Mouse (Mus musculus): ENCODE results near the gene Cideb. TPM values are rescaled to one million over a fixed set of nuclear protein-coding genes. Genes with fewer than 3 reads are reported as not detected.

Gene Cideb
- total and polyA plus RNA-seq, 2 experiments from 2014 or later, result 0.34 to 3.6 TPM

- no peak overlapping the region for H3K4me3 ChIP-seq (ENCODE audit: low read depth, low read length)
- no peak overlapping the region for H3K4me2 ChIP-seq (ENCODE audit: low read depth, low read length)
- H3K27ac ChIP-seq (ENCODE audit: low read depth), result no peak overlapping the region
- peaks cover 19% of the 10 kb centered on the region; the same call in 1 of the 2 replicates for H3K36me3 ChIP-seq (replicated peaks; ENCODE audit: control insufficient read depth, insufficient read depth, low read length)
- no peak for DNase-seq (ENCODE audit: low spot score)
- ATAC-seq (ENCODE audit: insufficient read depth, low read depth), result no peak
- 54% methylated on average over 7 of the region's 7 CpGs for WGBS
- H3K9ac ChIP-seq (replicated peaks; ENCODE audit: low read depth, low read length), result no peak overlapping the region
- TF ChIP-seq CTCF (IDR thresholded peaks at IDR 0.05; ENCODE audit: low read depth) (no peak), EP300 (IDR thresholded peaks at IDR 0.05; ENCODE audit: low read depth) (no peak)
- H3K9me3 ChIP-seq (replicated peaks; ENCODE audit: control insufficient read depth, low read length), result no peaks in the 10 kb centered on the region
- H3K27me3 ChIP-seq (ENCODE audit: control insufficient read depth, insufficient read depth, low read length), result 0 out of 2 replicates have a peak, but pooled peaks cover 4% of the 10 kb centered on the region
- H3K4me1 ChIP-seq (ENCODE audit: control insufficient read depth, insufficient read depth), result no peaks in the 10 kb centered on the region
Observed at GRCm38 (mm10) chr14:55776711-55777110, 18.5 kb upstream of the Cideb start.

GRCm38 (mm10) chr14:55769087-55769703, 10.9 kb upstream of the Cideb start:
- H3K4me3 ChIP-seq (ENCODE audit: low read depth, low read length), result no peak overlapping the region
- no peak for ATAC-seq (ENCODE audit: insufficient read depth, low read depth)
- DNase-seq (ENCODE audit: low spot score), result no peak
- no peak overlapping the region for H3K27ac ChIP-seq (ENCODE audit: low read depth)
- 75% methylated on average over 16 of the region's 16 CpGs for WGBS
- no peaks in the 10 kb centered on the region for H3K9me3 ChIP-seq (replicated peaks; ENCODE audit: control insufficient read depth, low read length)
- H3K4me2 ChIP-seq (ENCODE audit: low read depth, low read length), result no peak overlapping the region
- H3K27me3 ChIP-seq (ENCODE audit: control insufficient read depth, insufficient read depth, low read length), result peaks cover 24% of the 10 kb centered on the region; the same call in 1 of the 2 replicates
- H3K9ac ChIP-seq (replicated peaks; ENCODE audit: low read depth, low read length), result no peak overlapping the region
- peaks cover 9% of the 10 kb centered on the region; the same call in 1 of the 2 replicates for H3K4me1 ChIP-seq (ENCODE audit: control insufficient read depth, insufficient read depth)
- TF ChIP-seq CTCF (IDR thresholded peaks at IDR 0.05; ENCODE audit: low read depth), result no peak
- H3K36me3 ChIP-seq (replicated peaks; ENCODE audit: control insufficient read depth, insufficient read depth, low read length), result peaks cover 16% of the 10 kb centered on the region; the same call in 1 of the 2 replicates

- DNase-seq (ENCODE audit: low spot score), result no peak
- Histone ChIP-seq H3K27ac (ENCODE audit: low read depth) (no peak overlapping the region), H3K9ac (replicated peaks; ENCODE audit: low read depth, low read length) (no peak overlapping the region), H3K4me3 (ENCODE audit: low read depth, low read length) (no peak overlapping the region), H3K4me2 (ENCODE audit: low read depth, low read length) (no peak overlapping the region), H3K9me3 (replicated peaks; ENCODE audit: control insufficient read depth, low read length) (no peaks in the 10 kb centered on the region), H3K36me3 (replicated peaks; ENCODE audit: control insufficient read depth, insufficient read depth, low read length) (peaks cover 16% of the 10 kb centered on the region; the same call in 1 of the 2 replicates), H3K4me1 (ENCODE audit: control insufficient read depth, insufficient read depth) (peaks cover 11% of the 10 kb centered on the region), H3K27me3 (ENCODE audit: control insufficient read depth, insufficient read depth, low read length) (peaks cover 24% of the 10 kb centered on the region; the same call in 1 of the 2 replicates)
- 82% methylated on average over 6 of the region's 6 CpGs for WGBS
- no peak for TF ChIP-seq EP300 (IDR thresholded peaks at IDR 0.05; ENCODE audit: low read depth)
- no peak for TF ChIP-seq CTCF (IDR thresholded peaks at IDR 0.05; ENCODE audit: low read depth)
- no peak for ATAC-seq (ENCODE audit: insufficient read depth, low read depth)
Observed at GRCm38 (mm10) chr14:55768555-55768954, 10.3 kb upstream of the Cideb start.

- Histone ChIP-seq H3K4me3 (ENCODE audit: low read depth, low read length) (peak overlapping the region; percentile 36), H3K9ac (replicated peaks; ENCODE audit: low read depth, low read length) (0 out of 2 replicates have a peak overlapping the region, but pooled peaks have one; percentile 1), H3K4me2 (ENCODE audit: low read depth, low read length) (peak overlapping the region; percentile 63), H3K27me3 (ENCODE audit: control insufficient read depth, insufficient read depth, low read length) (peaks cover 24% of the 10 kb centered on the region; the same call in 1 of the 2 replicates), H3K9me3 (replicated peaks; ENCODE audit: control insufficient read depth, low read length) (no peaks in the 10 kb centered on the region), H3K36me3 (replicated peaks; ENCODE audit: control insufficient read depth, insufficient read depth, low read length) (peaks cover 13% of the 10 kb centered on the region; the same call in 1 of the 2 replicates), H3K27ac (ENCODE audit: low read depth) (no peak overlapping the region), H3K4me1 (ENCODE audit: control insufficient read depth, insufficient read depth) (peaks cover 19% of the 10 kb centered on the region)
- TF ChIP-seq CTCF (IDR thresholded peaks at IDR 0.05; ENCODE audit: low read depth) (peak; percentile 57), EP300 (IDR thresholded peaks at IDR 0.05; ENCODE audit: low read depth) (no peak)
- peak; percentile 79 for ATAC-seq (ENCODE audit: insufficient read depth, low read depth)
- peak; percentile 41 for DNase-seq (ENCODE audit: low spot score)
- WGBS, result 12% methylated on average over 52 of the region's 52 CpGs
Observed at GRCm38 (mm10) chr14:55767519-55768414, 9.5 kb upstream of the Cideb start.

- Histone ChIP-seq H3K27ac (ENCODE audit: low read depth) (no peak within 1 kb of the TSS), H3K9me3 (replicated peaks; ENCODE audit: control insufficient read depth, low read length) (no peaks in the 10 kb centered on the region), H3K9ac (replicated peaks; ENCODE audit: low read depth, low read length) (no peak within 1 kb of the TSS), H3K4me3 (ENCODE audit: low read depth, low read length) (no peak within 1 kb of the TSS), H3K4me1 (ENCODE audit: control insufficient read depth, insufficient read depth) (peaks cover 24% of the 10 kb centered on the region), H3K27me3 (ENCODE audit: control insufficient read depth, insufficient read depth, low read length) (peaks cover 36% of the 10 kb centered on the region), H3K4me2 (ENCODE audit: low read depth, low read length) (no peak within 1 kb of the TSS), H3K36me3 (replicated peaks; ENCODE audit: control insufficient read depth, insufficient read depth, low read length) (peaks cover 6% of the 10 kb centered on the region; the same call in 1 of the 2 replicates)
- no peak for DNase-seq (ENCODE audit: low spot score)
- TF ChIP-seq CTCF (IDR thresholded peaks at IDR 0.05; ENCODE audit: low read depth) (no peak), EP300 (IDR thresholded peaks at IDR 0.05; ENCODE audit: low read depth) (no peak)
- WGBS, result 65% methylated on average over 4 of the region's 4 CpGs
- no peak for ATAC-seq (ENCODE audit: insufficient read depth, low read depth)
Observed at GRCm38 (mm10) chr14:55765696-55766095, 7.4 kb upstream of the Cideb start, which contains the start of gene Ltb4r1. Gene Ltb4r1, plus strand, starts transcription at chr14:55765962.

All from heart, postnatal 0 days (tissue).